Mouse (Mus musculus): ENCODE data around the gene Rtn4r. TPM values are rescaled to one million over a fixed set of nuclear protein-coding genes. Genes with fewer than 3 reads are reported as not detected.
A peak's percentile ranks its signal among the peaks of the same experiment; 100 is the strongest.

The Rtn4r gene
- polyA plus RNA-seq, 1 experiment, result not detected

- peak overlapping the region; percentile 73 for H3K27ac ChIP-seq (ENCODE audit: insufficient read depth, low read depth, low read length)
- no peak for TF ChIP-seq CTCF (IDR thresholded peaks at IDR 0.05; ENCODE audit: insufficient read depth, low read depth, low read length)
- TF ChIP-seq POLR2A (IDR thresholded peaks at IDR 0.05; ENCODE audit: insufficient read depth, low read depth, low read length), result no peak
- WGBS, result 36% methylated on average over 9 of the region's 9 CpGs
These were observed 45.8 kb downstream of the Rtn4r start for GRCm38 (mm10) chr16:18173231-18173630.

GRCm38 (mm10) chr16:18173788-18174187 is 46.3 kb downstream of the Rtn4r start:
- H3K4me3 ChIP-seq (ENCODE audit: insufficient read depth, low read depth, low read length), result no peak overlapping the region
- peaks cover 32% of the 10 kb centered on the region for H3K4me1 ChIP-seq (ENCODE audit: control insufficient read depth, insufficient read depth, low read length)
- 42% methylated on average over 11 of the region's 11 CpGs for WGBS
- peak overlapping the region; percentile 69 for H3K27ac ChIP-seq (ENCODE audit: insufficient read depth, low read depth, low read length)
- TF ChIP-seq CTCF (IDR thresholded peaks at IDR 0.05; ENCODE audit: insufficient read depth, low read depth, low read length), result no peak
- TF ChIP-seq POLR2A (IDR thresholded peaks at IDR 0.05; ENCODE audit: insufficient read depth, low read depth, low read length), result no peak

More at GRCm38 (mm10) chr16:18173231-18173630, 45.8 kb downstream of the Rtn4r start:
- no peak overlapping the region for H3K4me3 ChIP-seq (ENCODE audit: insufficient read depth, low read depth, low read length)
- H3K4me1 ChIP-seq (ENCODE audit: control insufficient read depth, insufficient read depth, low read length), result peaks cover 32% of the 10 kb centered on the region

GRCm38 (mm10) chr16:18175817-18176541 is 48.5 kb downstream of the Rtn4r start:
- TF ChIP-seq CTCF (IDR thresholded peaks at IDR 0.05; ENCODE audit: insufficient read depth, low read depth, low read length) (no peak), POLR2A (IDR thresholded peaks at IDR 0.05; ENCODE audit: insufficient read depth, low read depth, low read length) (no peak)
- Histone ChIP-seq H3K4me1 (ENCODE audit: control insufficient read depth, insufficient read depth, low read length) (peaks cover 32% of the 10 kb centered on the region), H3K4me3 (ENCODE audit: insufficient read depth, low read depth, low read length) (no peak overlapping the region), H3K27ac (ENCODE audit: insufficient read depth, low read depth, low read length) (no peak overlapping the region)
- 56% methylated on average over 6 of the region's 6 CpGs for WGBS

GRCm38 (mm10) chr16:18176758-18177157 is 49.3 kb downstream of the Rtn4r start:
- Histone ChIP-seq H3K4me1 (ENCODE audit: control insufficient read depth, insufficient read depth, low read length) (peaks cover 35% of the 10 kb centered on the region), H3K27ac (ENCODE audit: insufficient read depth, low read depth, low read length) (no peak overlapping the region), H3K4me3 (ENCODE audit: insufficient read depth, low read depth, low read length) (no peak overlapping the region)
- TF ChIP-seq POLR2A (IDR thresholded peaks at IDR 0.05; ENCODE audit: insufficient read depth, low read depth, low read length) (no peak), CTCF (IDR thresholded peaks at IDR 0.05; ENCODE audit: insufficient read depth, low read depth, low read length) (no peak)
- WGBS, result 85% methylated on average over 4 of the region's 4 CpGs

GRCm38 (mm10) chr16:18179591-18179990 is 52.1 kb downstream of the Rtn4r start:
- H3K27ac ChIP-seq (ENCODE audit: insufficient read depth, low read depth, low read length), result no peak overlapping the region
- TF ChIP-seq CTCF (IDR thresholded peaks at IDR 0.05; ENCODE audit: insufficient read depth, low read depth, low read length), result no peak
- no peak for TF ChIP-seq POLR2A (IDR thresholded peaks at IDR 0.05; ENCODE audit: insufficient read depth, low read depth, low read length)
- peaks cover 18% of the 10 kb centered on the region for H3K4me1 ChIP-seq (ENCODE audit: control insufficient read depth, insufficient read depth, low read length)
- 60% methylated on average over 2 of the region's 2 CpGs for WGBS
- no peak overlapping the region for H3K4me3 ChIP-seq (ENCODE audit: insufficient read depth, low read depth, low read length)

GRCm38 (mm10) chr16:18181398-18181797 is 54.0 kb downstream of the Rtn4r start:
- 57% methylated on average over 10 of the region's 10 CpGs for WGBS
- Histone ChIP-seq H3K27ac (ENCODE audit: insufficient read depth, low read depth, low read length) (no peak overlapping the region), H3K4me1 (ENCODE audit: control insufficient read depth, insufficient read depth, low read length) (peaks cover 4% of the 10 kb centered on the region; the same call in 1 of the 2 replicates), H3K4me3 (ENCODE audit: insufficient read depth, low read depth, low read length) (no peak overlapping the region)
- no peak for TF ChIP-seq CTCF (IDR thresholded peaks at IDR 0.05; ENCODE audit: insufficient read depth, low read depth, low read length)
- no peak for TF ChIP-seq POLR2A (IDR thresholded peaks at IDR 0.05; ENCODE audit: insufficient read depth, low read depth, low read length)

- TF ChIP-seq CTCF (IDR thresholded peaks at IDR 0.05; ENCODE audit: insufficient read depth, low read depth, low read length), result no peak
- TF ChIP-seq POLR2A (IDR thresholded peaks at IDR 0.05; ENCODE audit: insufficient read depth, low read depth, low read length), result no peak
- H3K4me3 ChIP-seq (ENCODE audit: insufficient read depth, low read depth, low read length), result no peak overlapping the region
- 62% methylated on average over 8 of the region's 8 CpGs for WGBS
- H3K27ac ChIP-seq (ENCODE audit: insufficient read depth, low read depth, low read length), result no peak overlapping the region
- peaks cover 3% of the 10 kb centered on the region; the same call in 1 of the 2 replicates for H3K4me1 ChIP-seq (ENCODE audit: control insufficient read depth, insufficient read depth, low read length)
These were observed 55.3 kb downstream of the Rtn4r start for GRCm38 (mm10) chr16:18182766-18183165.

- Histone ChIP-seq H3K27ac (ENCODE audit: insufficient read depth, low read depth, low read length) (no peak overlapping the region), H3K4me1 (ENCODE audit: control insufficient read depth, insufficient read depth, low read length) (peaks cover 3% of the 10 kb centered on the region; the same call in 1 of the 2 replicates), H3K4me3 (ENCODE audit: insufficient read depth, low read depth, low read length) (no peak overlapping the region)
- TF ChIP-seq CTCF (IDR thresholded peaks at IDR 0.05; ENCODE audit: insufficient read depth, low read depth, low read length), result no peak
- no peak for TF ChIP-seq POLR2A (IDR thresholded peaks at IDR 0.05; ENCODE audit: insufficient read depth, low read depth, low read length)
- 93% methylated on average over 8 of the region's 8 CpGs for WGBS
These were observed 58.4 kb downstream of the Rtn4r start for GRCm38 (mm10) chr16:18185715-18186449.

GRCm38 (mm10) chr16:18186798-18187197 is 59.4 kb downstream of the Rtn4r start:
- TF ChIP-seq CTCF (IDR thresholded peaks at IDR 0.05; ENCODE audit: insufficient read depth, low read depth, low read length) (no peak), POLR2A (IDR thresholded peaks at IDR 0.05; ENCODE audit: insufficient read depth, low read depth, low read length) (no peak)
- 86% methylated on average over 4 of the region's 4 CpGs for WGBS
- Histone ChIP-seq H3K27ac (ENCODE audit: insufficient read depth, low read depth, low read length) (no peak overlapping the region), H3K4me3 (ENCODE audit: insufficient read depth, low read depth, low read length) (no peak overlapping the region), H3K4me1 (ENCODE audit: control insufficient read depth, insufficient read depth, low read length) (no peaks in the 10 kb centered on the region)
